Mouse (Mus musculus) cerebellum, adult 2 months (tissue): ENCODE measurements around the gene Taok1.

Experiments used
- CTCF ChIP-seq: fragments of 200-500 bp; IDR thresholded peaks from 2 replicates; pipeline ENCODE4 v1.5.1; 2011; ENCODE audit warnings: low read depth, mild to moderate bottlenecking, control low read depth, low read length, moderate library complexity, borderline replicate concordance; ENCODE audit not compliant: insufficient read depth
- POLR2A ChIP-seq: fragments of 200-500 bp; IDR thresholded peaks from 2 replicates; pipeline ENCODE4 v1.6.1; 2011; ENCODE audit warnings: low read length, control low read depth, borderline replicate concordance; ENCODE audit not compliant: insufficient read depth

GRCm38 (mm10) chr11:77545261-77545660 is 62.4 kb downstream of the Taok1 start:
- TF ChIP-seq CTCF, result no peak
- TF ChIP-seq POLR2A, result no peak
